Mouse (Mus musculus): ENCODE data around the gene Atrn. TPM values are rescaled to one million over a fixed set of nuclear protein-coding genes. Genes with fewer than 3 reads are reported as not detected.
A peak's percentile ranks its signal among the peaks of the same experiment; 100 is the strongest.

The Atrn gene
- polyA plus RNA-seq, 1 experiment from 2014 or later = 24.7 TPM

DNA sequence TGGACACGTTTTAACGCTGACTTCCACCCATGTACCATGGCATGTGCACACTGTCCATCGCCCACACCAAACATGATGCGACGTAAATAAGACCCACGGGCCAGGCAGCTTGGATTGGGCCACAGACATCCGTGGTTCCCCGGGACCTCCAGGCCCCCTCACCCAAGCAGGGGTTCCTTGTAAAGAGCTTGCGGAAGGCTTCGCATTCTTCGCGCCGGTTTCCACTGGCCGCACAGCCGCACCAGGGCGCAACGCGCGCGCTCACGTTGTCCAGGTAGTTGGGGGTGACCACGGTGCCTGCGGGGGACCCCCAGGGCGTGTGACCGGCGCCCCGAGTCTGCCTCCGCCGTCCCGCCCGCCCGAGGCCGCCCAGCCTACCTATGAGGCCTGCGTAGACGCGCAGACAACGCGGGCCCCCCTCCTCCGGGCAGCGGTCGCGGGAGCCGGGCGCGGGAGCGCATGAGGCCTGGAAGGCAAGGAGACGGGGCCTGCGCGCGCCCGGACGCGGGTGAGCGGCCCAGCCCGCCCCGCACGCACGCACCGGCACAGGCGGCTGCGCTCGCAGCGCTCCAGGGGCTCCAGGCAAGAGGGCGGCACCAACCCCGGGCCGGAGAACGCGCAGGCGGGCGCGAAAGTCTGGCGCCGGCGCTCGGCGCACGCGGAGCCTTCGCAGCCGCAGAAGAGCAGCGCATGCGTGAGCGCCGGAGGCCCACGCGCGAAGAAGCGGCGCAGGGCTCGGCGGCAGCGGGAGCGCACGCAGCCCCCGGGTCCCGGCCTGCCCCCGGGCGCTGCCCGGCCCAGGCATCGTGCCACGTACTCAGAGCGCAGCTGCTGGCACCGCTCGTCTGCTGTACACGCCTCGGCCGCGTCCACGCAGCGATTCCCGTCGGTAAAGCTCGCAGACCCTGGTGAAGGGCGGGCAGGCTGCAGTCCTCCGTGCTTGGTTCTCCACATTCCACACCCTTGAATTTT, 134.8 kb downstream of the Atrn start:
- 3% methylated on average over 111 of the region's 115 CpGs for WGBS
- no peaks in the 10 kb centered on the region for H3K9me3 ChIP-seq (ENCODE audit: control insufficient read depth, low read length)
- H3K27ac ChIP-seq (ENCODE audit: low read depth, low read length) = peak overlapping the region; percentile 70
- no peaks in the 10 kb centered on the region for H3K36me3 ChIP-seq (ENCODE audit: control insufficient read depth, insufficient read depth, low read length)
- peak overlapping the region; percentile 78 for H3K4me2 ChIP-seq (ENCODE audit: low read depth, low read length)
- peaks cover 19% of the 10 kb centered on the region; the same call in 1 of the 2 replicates for H3K27me3 ChIP-seq (ENCODE audit: control insufficient read depth, insufficient read depth, low read length)
- H3K4me3 ChIP-seq (ENCODE audit: low read depth, low read length) = peak overlapping the region; percentile 63
- H3K4me1 ChIP-seq (ENCODE audit: control insufficient read depth, insufficient read depth, low read length) = no peaks in the 10 kb centered on the region
- peak; percentile 91 for ATAC-seq (ENCODE audit: low read depth)
- H3K9ac ChIP-seq (replicated peaks; ENCODE audit: low read depth, low read length) = peak overlapping the region; percentile 70

DNA sequence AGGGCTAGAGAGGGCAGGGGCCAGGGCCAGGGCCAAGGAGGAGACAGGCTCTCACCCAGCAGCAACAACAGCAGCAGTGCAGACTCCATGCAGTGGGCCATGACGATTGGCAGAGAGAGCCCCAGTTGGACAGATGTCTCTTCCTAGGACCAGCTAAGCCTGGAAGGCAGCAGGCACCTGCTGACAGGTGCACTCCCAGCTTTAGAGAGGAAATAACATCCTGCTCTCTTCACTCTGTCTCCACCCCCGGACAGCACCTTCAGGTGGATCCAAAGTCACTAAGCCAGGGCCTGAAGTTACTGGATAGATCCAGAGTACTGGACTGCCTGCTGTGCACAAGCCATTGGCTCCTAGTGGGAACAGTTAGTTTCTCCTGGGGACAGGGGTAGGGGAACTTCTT, 136.7 kb downstream of the Atrn start, which contains the start of gene Gfra4:
Gene Gfra4 (minus strand): TSS at position 101 of the 400 bp plus-strand sequence.
- Histone ChIP-seq H3K9me3 (ENCODE audit: control insufficient read depth, low read length) (no peaks in the 10 kb centered on the region), H3K4me2 (ENCODE audit: low read depth, low read length) (peak within 1 kb of the TSS; percentile 78), H3K27ac (ENCODE audit: low read depth, low read length) (no peak within 1 kb of the TSS), H3K36me3 (ENCODE audit: control insufficient read depth, insufficient read depth, low read length) (no peaks in the 10 kb centered on the region), H3K4me1 (ENCODE audit: control insufficient read depth, insufficient read depth, low read length) (no peaks in the 10 kb centered on the region), H3K4me3 (ENCODE audit: low read depth, low read length) (peak within 1 kb of the TSS; percentile 63; the same call in 1 of the 2 replicates), H3K9ac (replicated peaks; ENCODE audit: low read depth, low read length) (no peak within 1 kb of the TSS), H3K27me3 (ENCODE audit: control insufficient read depth, insufficient read depth, low read length) (peaks cover 19% of the 10 kb centered on the region; the same call in 1 of the 2 replicates)
- no peak for ATAC-seq (ENCODE audit: low read depth)
- WGBS = 63% methylated on average over 2 of the region's 2 CpGs

DNA sequence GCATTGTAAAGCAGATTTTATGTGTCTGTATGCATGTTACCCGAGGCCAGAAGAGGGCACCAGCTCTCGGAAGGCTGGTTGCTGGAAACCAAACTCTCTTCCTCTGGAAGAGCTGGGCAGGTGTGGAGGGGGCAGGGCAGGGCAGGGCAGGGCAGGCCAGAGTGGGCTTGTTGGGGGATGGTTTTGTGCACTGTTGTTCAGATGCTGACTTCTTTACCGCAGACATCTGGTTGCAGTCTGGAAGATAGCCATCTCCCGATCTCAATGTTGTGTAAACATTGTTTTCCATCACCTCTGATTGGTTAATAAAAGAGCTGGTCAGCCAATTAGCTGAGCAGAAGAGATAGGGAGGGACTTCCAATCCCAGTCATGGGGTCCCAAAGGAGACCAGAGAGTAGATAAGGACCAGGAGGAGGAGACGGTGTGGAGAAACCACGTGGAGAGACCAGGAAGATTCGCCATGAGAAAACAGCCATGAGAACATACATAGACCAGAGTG, 138.1 kb downstream of the Atrn start:
- H3K27ac ChIP-seq (ENCODE audit: low read depth, low read length) = no peak overlapping the region
- H3K4me1 ChIP-seq (ENCODE audit: control insufficient read depth, insufficient read depth, low read length) = no peaks in the 10 kb centered on the region
- H3K4me2 ChIP-seq (ENCODE audit: low read depth, low read length) = no peak overlapping the region
- H3K36me3 ChIP-seq (ENCODE audit: control insufficient read depth, insufficient read depth, low read length) = no peaks in the 10 kb centered on the region
- 24% methylated on average over 7 of the region's 7 CpGs for WGBS
- no peak overlapping the region for H3K4me3 ChIP-seq (ENCODE audit: low read depth, low read length)
- peaks cover 19% of the 10 kb centered on the region; the same call in 1 of the 2 replicates for H3K27me3 ChIP-seq (ENCODE audit: control insufficient read depth, insufficient read depth, low read length)
- ATAC-seq (ENCODE audit: low read depth) = no peak
- H3K9ac ChIP-seq (replicated peaks; ENCODE audit: low read depth, low read length) = no peak overlapping the region
- no peaks in the 10 kb centered on the region for H3K9me3 ChIP-seq (ENCODE audit: control insufficient read depth, low read length)

DNA sequence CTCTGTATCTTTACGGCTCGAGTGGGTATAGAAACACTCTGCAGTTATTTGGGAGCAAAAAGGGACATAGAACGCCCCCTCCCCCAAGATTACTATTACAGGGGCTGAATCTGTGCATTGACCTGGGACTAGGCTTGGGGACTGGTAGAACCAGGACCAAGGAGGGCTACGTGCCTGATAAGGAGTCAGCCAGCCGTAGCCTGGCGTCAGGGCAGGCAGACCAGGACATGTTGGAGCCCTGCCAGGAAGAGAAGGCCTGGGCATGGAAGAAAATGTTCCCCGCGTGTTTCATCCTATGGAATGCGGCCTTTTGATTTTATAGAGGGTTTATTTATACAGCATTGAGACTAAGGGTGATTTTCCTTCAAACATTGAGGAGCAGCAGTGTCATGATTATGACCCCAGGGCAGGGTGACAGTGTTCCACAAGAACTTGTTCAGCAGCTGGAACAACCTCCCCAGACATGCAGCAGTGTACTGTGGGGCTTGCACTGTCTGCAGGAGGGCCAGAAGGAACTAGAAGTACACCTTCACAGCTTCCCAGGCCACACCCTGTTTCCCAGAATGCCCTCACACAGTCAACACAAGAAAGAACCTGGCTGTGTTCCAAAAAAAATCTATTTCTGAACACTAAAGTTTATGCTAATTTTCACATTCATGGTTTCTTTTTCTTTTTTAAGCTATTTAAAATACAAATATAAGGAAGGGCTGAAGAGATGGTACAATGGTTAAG, 138.9 kb downstream of the Atrn start:
- Histone ChIP-seq H3K27me3 (ENCODE audit: control insufficient read depth, insufficient read depth, low read length) (peaks cover 14% of the 10 kb centered on the region; the same call in 1 of the 2 replicates), H3K36me3 (ENCODE audit: control insufficient read depth, insufficient read depth, low read length) (no peaks in the 10 kb centered on the region), H3K9ac (replicated peaks; ENCODE audit: low read depth, low read length) (no peak overlapping the region), H3K9me3 (ENCODE audit: control insufficient read depth, low read length) (no peaks in the 10 kb centered on the region), H3K27ac (ENCODE audit: low read depth, low read length) (no peak overlapping the region), H3K4me2 (ENCODE audit: low read depth, low read length) (no peak overlapping the region), H3K4me3 (ENCODE audit: low read depth, low read length) (no peak overlapping the region), H3K4me1 (ENCODE audit: control insufficient read depth, insufficient read depth, low read length) (no peaks in the 10 kb centered on the region)
- no peak for ATAC-seq (ENCODE audit: low read depth)
- WGBS = 79% methylated on average over 9 of the region's 9 CpGs

DNA sequence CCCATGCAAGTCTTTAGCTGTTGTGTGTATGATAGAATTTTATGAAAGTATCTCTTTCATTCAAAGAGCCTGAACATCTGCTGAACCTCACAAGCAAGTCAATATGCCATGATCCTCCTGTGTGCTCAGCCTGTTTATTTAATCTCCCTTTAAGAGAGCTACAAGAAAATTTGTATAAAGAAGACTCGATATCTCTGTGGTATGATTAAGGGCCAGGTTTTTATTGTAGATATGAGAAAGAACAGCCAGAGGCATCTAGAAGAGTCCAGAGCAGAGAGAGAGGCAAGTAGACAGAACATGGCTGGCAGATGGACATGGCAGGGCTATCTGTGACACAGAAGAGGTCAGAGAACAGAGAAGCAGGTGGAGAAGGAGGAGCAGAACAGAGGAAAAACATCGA, 139.7 kb downstream of the Atrn start:
- Histone ChIP-seq H3K27me3 (ENCODE audit: control insufficient read depth, insufficient read depth, low read length) (peaks cover 14% of the 10 kb centered on the region; the same call in 1 of the 2 replicates), H3K27ac (ENCODE audit: low read depth, low read length) (no peak overlapping the region), H3K9ac (replicated peaks; ENCODE audit: low read depth, low read length) (no peak overlapping the region), H3K4me3 (ENCODE audit: low read depth, low read length) (no peak overlapping the region), H3K4me1 (ENCODE audit: control insufficient read depth, insufficient read depth, low read length) (no peaks in the 10 kb centered on the region), H3K4me2 (ENCODE audit: low read depth, low read length) (no peak overlapping the region), H3K9me3 (ENCODE audit: control insufficient read depth, low read length) (no peaks in the 10 kb centered on the region), H3K36me3 (ENCODE audit: control insufficient read depth, insufficient read depth, low read length) (no peaks in the 10 kb centered on the region)
- ATAC-seq (ENCODE audit: low read depth) = no peak
- WGBS = 86% methylated on average over 2 of the region's 2 CpGs

DNA sequence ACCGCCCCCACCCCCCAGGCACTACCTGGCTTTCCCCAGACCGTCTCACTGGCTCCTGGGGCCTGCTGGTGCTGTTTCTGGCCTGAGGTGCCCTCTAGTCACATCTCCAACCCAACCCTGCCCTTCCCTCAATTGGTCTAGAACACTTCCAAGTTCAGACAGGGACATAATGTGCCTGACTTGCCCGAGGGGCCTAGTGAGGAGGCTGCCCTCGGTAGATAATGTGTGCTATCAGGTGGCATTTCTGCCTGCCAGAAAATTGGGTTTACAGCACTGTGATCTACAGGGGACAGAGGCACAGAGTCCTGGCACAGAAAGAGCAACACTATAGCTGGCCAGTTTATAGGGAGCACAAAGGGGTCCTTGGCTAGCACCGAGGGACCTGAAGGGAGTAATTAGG, 145.7 kb downstream of the Atrn start:
- peaks cover 31% of the 10 kb centered on the region for H3K27me3 ChIP-seq (ENCODE audit: control insufficient read depth, insufficient read depth, low read length)
- H3K9me3 ChIP-seq (ENCODE audit: control insufficient read depth, low read length) = no peaks in the 10 kb centered on the region

DNA sequence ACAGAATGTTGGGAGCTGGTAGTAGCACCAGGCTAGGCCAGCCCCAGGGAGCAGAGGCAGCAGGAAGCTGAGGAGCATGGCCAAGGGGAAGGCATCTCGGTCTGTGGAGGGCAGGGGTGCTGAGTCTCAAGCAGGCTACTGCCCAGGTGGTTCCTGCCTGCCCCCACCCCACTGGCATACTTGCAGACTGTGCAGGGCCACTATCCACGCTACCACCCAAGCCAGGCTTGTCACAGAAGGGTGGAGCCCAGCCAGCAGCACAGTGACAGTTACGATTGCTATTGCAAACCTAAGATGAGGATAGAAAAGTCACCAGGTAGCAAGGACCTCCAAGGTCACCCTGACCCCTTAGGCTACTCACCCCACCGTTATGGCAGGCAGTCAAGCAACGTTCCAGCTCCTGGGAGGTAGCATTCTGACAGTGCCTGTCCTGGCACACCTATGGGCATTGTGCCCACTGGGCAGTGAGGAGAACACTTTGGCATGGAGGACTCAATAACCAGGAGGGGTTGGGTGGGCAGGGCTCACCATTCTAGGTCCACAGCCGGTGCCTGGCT, 146.6 kb downstream of the Atrn start:
- H3K27ac ChIP-seq (ENCODE audit: low read depth, low read length) = no peak overlapping the region
- H3K36me3 ChIP-seq (ENCODE audit: control insufficient read depth, insufficient read depth, low read length) = no peaks in the 10 kb centered on the region
- no peak overlapping the region for H3K4me2 ChIP-seq (ENCODE audit: low read depth, low read length)
- no peak overlapping the region for H3K9ac ChIP-seq (replicated peaks; ENCODE audit: low read depth, low read length)
- peaks cover 31% of the 10 kb centered on the region for H3K27me3 ChIP-seq (ENCODE audit: control insufficient read depth, insufficient read depth, low read length)
- no peaks in the 10 kb centered on the region for H3K9me3 ChIP-seq (ENCODE audit: control insufficient read depth, low read length)
- no peak overlapping the region for H3K4me3 ChIP-seq (ENCODE audit: low read depth, low read length)
- 68% methylated on average over 6 of the region's 6 CpGs for WGBS
- ATAC-seq (ENCODE audit: low read depth) = no peak
- peaks cover 12% of the 10 kb centered on the region for H3K4me1 ChIP-seq (ENCODE audit: control insufficient read depth, insufficient read depth, low read length)

More for the DNA sequence above, 145.7 kb downstream of the Atrn start:
- 73% methylated on average over 5 of the region's 5 CpGs for WGBS
- no peak for ATAC-seq (ENCODE audit: low read depth)
- Histone ChIP-seq H3K27ac (ENCODE audit: low read depth, low read length) (no peak overlapping the region), H3K4me2 (ENCODE audit: low read depth, low read length) (no peak overlapping the region), H3K4me1 (ENCODE audit: control insufficient read depth, insufficient read depth, low read length) (peaks cover 12% of the 10 kb centered on the region), H3K36me3 (ENCODE audit: control insufficient read depth, insufficient read depth, low read length) (no peaks in the 10 kb centered on the region), H3K9ac (replicated peaks; ENCODE audit: low read depth, low read length) (no peak overlapping the region), H3K4me3 (ENCODE audit: low read depth, low read length) (no peak overlapping the region)

DNA sequence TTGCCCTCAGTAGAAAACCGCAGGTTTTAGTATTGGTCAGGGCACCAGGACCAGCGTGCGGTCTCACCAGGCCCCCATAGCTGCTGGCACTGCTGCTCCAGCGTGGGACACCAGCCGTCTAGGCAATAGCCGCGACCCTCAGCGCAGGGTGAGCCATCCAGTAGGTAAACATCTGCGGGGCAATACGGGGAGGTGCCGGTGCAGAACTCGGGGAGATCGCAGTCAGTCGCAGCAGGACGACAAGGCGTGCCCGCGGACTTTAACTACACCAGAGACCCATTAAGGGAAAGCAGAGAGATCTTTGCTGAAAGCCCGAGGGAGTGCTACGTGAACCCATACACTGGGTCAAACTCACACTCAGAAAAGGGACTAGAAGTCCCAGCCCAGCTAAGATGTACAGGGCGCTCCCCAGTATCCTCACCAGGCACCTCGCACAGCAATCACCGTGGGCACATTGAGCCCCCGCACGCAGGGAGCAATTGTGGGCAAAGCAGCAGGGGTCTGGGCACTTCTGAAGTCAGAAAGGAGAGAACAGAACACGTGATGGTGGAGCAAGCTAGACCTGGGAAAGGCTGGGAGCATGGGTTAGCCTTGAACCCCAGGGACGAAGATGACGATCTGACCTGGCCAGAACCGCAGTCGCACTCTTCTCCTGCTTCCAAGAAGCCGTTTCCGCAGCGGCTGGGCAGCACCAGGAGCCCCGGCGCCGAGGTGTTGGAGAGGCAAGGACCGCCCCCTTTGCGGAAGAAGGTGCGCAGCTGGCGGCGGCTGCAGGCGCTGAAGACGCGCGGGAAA, 147.8 kb downstream of the Atrn start:
- H3K4me2 ChIP-seq (ENCODE audit: low read depth, low read length) = peak overlapping the region; percentile 51

More for the DNA sequence above, 147.8 kb downstream of the Atrn start:
- peak overlapping the region; percentile 21; the same call in 1 of the 2 replicates for H3K9ac ChIP-seq (replicated peaks; ENCODE audit: low read depth, low read length)
- WGBS = 2% methylated on average over 45 of the region's 45 CpGs
- H3K4me1 ChIP-seq (ENCODE audit: control insufficient read depth, insufficient read depth, low read length) = peaks cover 12% of the 10 kb centered on the region
- 0 out of 2 replicates have a peak, but pooled peaks have one; percentile 26 for ATAC-seq (ENCODE audit: low read depth)
- peaks cover 31% of the 10 kb centered on the region for H3K27me3 ChIP-seq (ENCODE audit: control insufficient read depth, insufficient read depth, low read length)
- H3K36me3 ChIP-seq (ENCODE audit: control insufficient read depth, insufficient read depth, low read length) = no peaks in the 10 kb centered on the region
- no peak overlapping the region for H3K27ac ChIP-seq (ENCODE audit: low read depth, low read length)
- H3K9me3 ChIP-seq (ENCODE audit: control insufficient read depth, low read length) = no peaks in the 10 kb centered on the region
- H3K4me3 ChIP-seq (ENCODE audit: low read depth, low read length) = peak overlapping the region; percentile 23

All from neural tube, embryonic 14.5 days (tissue).